Mouse (Mus musculus) midbrain, embryonic 11.5 days (tissue): ENCODE measurements at regions not wholly inside any gene's neighbourhood (a gene's known extent, or its start where the extent isn't known, plus 50 kb on each side); places are given as distances from the start of the nearest gene placed in this dataset.
"Not testable (repeated sequence)": the region's sequence is repeated elsewhere in the genome, so short reads cannot be mapped to it uniquely, and the experiment has no call there.

Experiments used
- ATAC-seq: fragments of 200-750 bp; cut with Nextera tagmentation; 2 replicates; pipeline ENCODE4 v1.8.0; 2017; ENCODE audit warnings: moderate TSS enrichment, moderate library complexity; ENCODE audit not compliant: low FRiP score
- DNase-seq: peaks from one replicate; pipeline ENCODE4 v3.0.0; 2015; ENCODE audit warnings: low spot score; ENCODE audit errors: missing footprints
- H3K27ac ChIP-seq: fragments of 300-500 bp; sonication (generic); 2 replicates; pipeline ENCODE4 v1.5.1; 2014; ENCODE audit warnings: low read depth, low read length
- H3K27me3 ChIP-seq: fragments of 300-500 bp; sonication (generic); 2 replicates; pipeline ENCODE4 v1.6.1; 2014; ENCODE audit warnings: mild to moderate bottlenecking, low read length, moderate library complexity, mixed read lengths; ENCODE audit not compliant: control insufficient read depth, insufficient read depth
- H3K36me3 ChIP-seq: fragments of 300-500 bp; sonication (generic); 2 replicates; pipeline ENCODE4 v1.6.1; 2014; ENCODE audit warnings: mild to moderate bottlenecking, low read length, moderate library complexity, mixed read lengths; ENCODE audit not compliant: control insufficient read depth, insufficient read depth
- H3K4me1 ChIP-seq: fragments of 300-500 bp; sonication (generic); 2 replicates; pipeline ENCODE4 v1.6.1; 2014; ENCODE audit warnings: low read length; ENCODE audit not compliant: control insufficient read depth, insufficient read depth
- H3K4me2 ChIP-seq: fragments of 300-500 bp; sonication (generic); 2 replicates; pipeline ENCODE4 v1.6.1; 2014; ENCODE audit warnings: mild to moderate bottlenecking, moderate library complexity
- H3K4me3 ChIP-seq: fragments of 300-500 bp; sonication (generic); 2 replicates; pipeline ENCODE4 v1.5.1; 2014; ENCODE audit warnings: low read depth, low read length
- H3K9ac ChIP-seq: fragments of 300-500 bp; sonication (generic); 2 replicates; pipeline ENCODE4 v1.6.1; 2014; ENCODE audit warnings: low read length
- H3K9me3 ChIP-seq: fragments of 300-500 bp; sonication (generic); 2 replicates; pipeline ENCODE4 v1.6.1; 2016; ENCODE audit warnings: low read length; ENCODE audit not compliant: control insufficient read depth
- WGBS: fragments of 180-500 bp; shearing (Covaris S2); extraction: QIAGEN DNeasy Blood & Tissue Kit; methylation state at CpG from one replicate; pipeline ENCODE4 v1.1.7; 2014; 5-methylcytosine and 5-hydroxymethylcytosine counted together

DNA sequence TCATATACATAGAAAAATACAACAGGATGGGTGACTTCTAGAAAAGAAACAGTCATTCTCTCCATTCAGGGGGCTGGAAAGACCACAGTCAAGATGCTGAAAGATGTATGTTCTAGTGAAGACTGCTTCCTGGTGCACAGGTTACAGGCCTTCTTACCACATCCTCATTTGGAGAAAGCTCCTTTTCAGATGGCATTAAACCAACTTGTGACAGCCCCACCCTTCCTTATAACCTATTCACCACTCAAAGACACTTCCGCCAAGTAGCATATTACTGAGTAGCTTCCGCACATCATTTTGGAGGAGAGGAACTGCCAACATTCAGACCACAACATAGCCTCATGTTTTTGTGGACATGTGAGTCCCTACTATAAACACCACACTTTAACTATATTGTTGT lies 99.5 kb upstream of the Nabp1 start:
- peaks cover 5% of the 10 kb centered on the region for H3K4me1 ChIP-seq
- H3K4me2 ChIP-seq: no peak overlapping the region
- H3K27me3 ChIP-seq: no peaks in the 10 kb centered on the region
- no peaks in the 10 kb centered on the region for H3K9me3 ChIP-seq
- 99% methylated on average over 2 of the region's 2 CpGs for WGBS
- H3K9ac ChIP-seq: no peak overlapping the region
- DNase-seq: no peak
- no peak for ATAC-seq
- no peak overlapping the region for H3K4me3 ChIP-seq
- no peaks in the 10 kb centered on the region for H3K36me3 ChIP-seq
- no peak overlapping the region for H3K27ac ChIP-seq

- H3K4me2 ChIP-seq: no peak overlapping the region
- no peaks in the 10 kb centered on the region for H3K4me1 ChIP-seq
- DNase-seq (no peak), ATAC-seq (no peak)
- H3K9me3 ChIP-seq: no peaks in the 10 kb centered on the region
- H3K27me3 ChIP-seq: no peaks in the 10 kb centered on the region
- H3K9ac ChIP-seq: no peak overlapping the region
- 86% methylated on average over 8 of the region's 8 CpGs for WGBS
- H3K36me3 ChIP-seq: no peaks in the 10 kb centered on the region
- no peak overlapping the region for H3K27ac ChIP-seq
- H3K4me3 ChIP-seq: no peak overlapping the region
Observed at GRCm38 (mm10) chr1:51572314-51573078, 94.3 kb upstream of the Nabp1 start.

- no peaks in the 10 kb centered on the region for H3K36me3 ChIP-seq
- H3K27me3 ChIP-seq: no peaks in the 10 kb centered on the region
- no peak overlapping the region for H3K4me2 ChIP-seq
- ATAC-seq: no peak
- H3K9ac ChIP-seq: no peak overlapping the region
- H3K27ac ChIP-seq: no peak overlapping the region
- no peak for DNase-seq
- whole genome bisulfite sequencing: 92% methylated on average over 4 of the region's 4 CpGs
- no peaks in the 10 kb centered on the region for H3K4me1 ChIP-seq
- no peak overlapping the region for H3K4me3 ChIP-seq
- H3K9me3 ChIP-seq: no peaks in the 10 kb centered on the region
Observed at GRCm38 (mm10) chr1:51569625-51570024, 91.4 kb upstream of the Nabp1 start.

GRCm38 (mm10) chr1:51566170-51566649 lies 88.0 kb upstream of the Nabp1 start:
- H3K36me3 ChIP-seq: no peaks in the 10 kb centered on the region
- no peaks in the 10 kb centered on the region for H3K9me3 ChIP-seq
- 76% methylated on average over 7 of the region's 7 CpGs for WGBS
- ATAC-seq (no peak), DNase-seq (no peak)
- H3K27ac ChIP-seq: no peak overlapping the region
- H3K27me3 ChIP-seq: no peaks in the 10 kb centered on the region
- H3K4me2 ChIP-seq: no peak overlapping the region
- no peak overlapping the region for H3K4me3 ChIP-seq
- H3K9ac ChIP-seq: no peak overlapping the region
- no peaks in the 10 kb centered on the region for H3K4me1 ChIP-seq

DNA sequence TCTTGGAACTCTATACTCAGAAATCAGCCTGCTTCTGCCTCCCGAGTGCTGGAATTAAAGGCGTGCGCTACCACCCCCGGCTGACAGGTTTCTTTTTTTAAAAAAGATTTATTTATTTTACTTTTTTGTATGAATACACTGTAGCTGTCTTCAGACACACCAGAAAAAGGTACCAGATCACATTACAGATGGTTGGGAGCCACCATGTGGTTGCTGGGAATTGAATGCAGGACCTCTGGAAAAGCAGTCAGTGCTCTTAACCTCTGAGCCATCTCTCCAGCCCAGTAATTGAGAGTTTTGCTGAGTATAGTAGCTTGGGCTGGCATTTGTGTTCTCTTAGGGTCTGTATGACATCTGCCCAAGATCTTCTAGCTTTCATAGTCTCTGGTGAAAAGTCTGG lies 78.4 kb upstream of the Nabp1 start:
- not testable (repeated sequence) for ATAC-seq

DNA sequence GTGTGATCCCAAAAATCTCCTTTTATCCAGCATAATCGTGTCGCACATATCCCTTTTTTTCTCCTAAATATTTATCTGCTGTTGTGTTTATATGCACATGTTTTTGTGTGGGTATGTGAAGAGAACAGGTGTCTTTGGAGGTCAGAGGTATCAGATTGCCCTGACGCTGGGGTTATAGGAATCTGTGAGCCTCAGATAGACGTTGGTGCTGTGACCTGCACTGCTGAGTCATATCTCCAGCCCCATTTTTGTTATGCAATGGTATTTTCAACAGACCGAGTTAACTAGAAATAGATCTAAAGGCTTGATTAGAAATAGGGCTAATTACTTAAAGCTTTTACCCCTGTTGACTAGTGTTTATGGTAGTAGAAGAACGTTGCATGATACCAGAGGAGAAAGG lies 75.5 kb upstream of the Nabp1 start:
- 82% methylated on average over 6 of the region's 6 CpGs for WGBS
- Histone ChIP-seq H3K9ac (no peak overlapping the region), H3K4me2 (no peak overlapping the region), H3K36me3 (no peaks in the 10 kb centered on the region), H3K4me1 (no peaks in the 10 kb centered on the region), H3K4me3 (no peak overlapping the region), H3K27ac (no peak overlapping the region), H3K9me3 (no peaks in the 10 kb centered on the region), H3K27me3 (no peaks in the 10 kb centered on the region)
- no peak for DNase-seq
- no peak for ATAC-seq

More for the DNA sequence above, 78.4 kb upstream of the Nabp1 start:
- not testable (repeated sequence) for H3K36me3 ChIP-seq, DNase-seq, H3K27ac ChIP-seq, H3K4me1 ChIP-seq, H3K4me3 ChIP-seq, H3K9ac ChIP-seq, H3K27me3 ChIP-seq, H3K9me3 ChIP-seq, H3K4me2 ChIP-seq
- WGBS: 96% methylated on average over 4 of the region's 4 CpGs

GRCm38 (mm10) chr1:51551624-51552023 lies 73.4 kb upstream of the Nabp1 start:
- Histone ChIP-seq H3K4me3 (no peak overlapping the region), H3K36me3 (no peaks in the 10 kb centered on the region), H3K27me3 (no peaks in the 10 kb centered on the region), H3K4me2 (no peak overlapping the region), H3K9me3 (no peaks in the 10 kb centered on the region), H3K9ac (no peak overlapping the region), H3K27ac (no peak overlapping the region), H3K4me1 (no peaks in the 10 kb centered on the region)
- WGBS: 69% methylated on average over 5 of the region's 5 CpGs
- peak; percentile 22; the same call in 1 of the 2 replicates for ATAC-seq
- DNase-seq: no peak

DNA sequence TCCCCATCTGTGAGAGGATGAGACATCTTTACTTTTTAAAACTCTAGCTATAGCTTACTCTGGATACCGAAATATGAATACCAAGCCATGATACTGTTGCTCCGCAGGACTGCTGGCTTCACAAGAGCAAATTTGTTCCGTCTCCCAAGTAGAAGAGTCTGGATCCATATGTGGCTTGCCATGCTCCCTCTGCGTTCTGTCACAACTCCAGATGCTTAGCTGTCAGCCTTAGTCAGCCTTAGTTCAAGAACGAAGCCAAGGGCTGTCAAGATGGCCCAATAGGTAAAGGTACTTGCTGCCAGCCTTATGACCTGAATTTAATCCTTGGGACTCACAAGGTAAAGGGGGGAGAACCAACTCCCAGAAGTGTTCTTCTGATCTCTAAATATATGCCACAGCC lies 64.6 kb upstream of the Nabp1 start:
- no peak overlapping the region for H3K27ac ChIP-seq
- no peak for DNase-seq
- no peaks in the 10 kb centered on the region for H3K27me3 ChIP-seq
- no peak overlapping the region for H3K9ac ChIP-seq
- H3K4me2 ChIP-seq: no peak overlapping the region
- H3K9me3 ChIP-seq: no peaks in the 10 kb centered on the region
- no peaks in the 10 kb centered on the region for H3K36me3 ChIP-seq
- H3K4me1 ChIP-seq: peaks cover 2% of the 10 kb centered on the region; the same call in 1 of the 2 replicates
- no peak overlapping the region for H3K4me3 ChIP-seq
- 95% methylated on average over 5 of the region's 5 CpGs for WGBS
- no peak for ATAC-seq

GRCm38 (mm10) chr1:51539634-51540033 lies 61.4 kb upstream of the Nabp1 start:
- Histone ChIP-seq H3K4me3 (no peak overlapping the region), H3K9me3 (no peaks in the 10 kb centered on the region), H3K4me1 (peaks cover 2% of the 10 kb centered on the region; the same call in 1 of the 2 replicates), H3K27me3 (no peaks in the 10 kb centered on the region), H3K27ac (no peak overlapping the region), H3K9ac (no peak overlapping the region), H3K4me2 (no peak overlapping the region), H3K36me3 (no peaks in the 10 kb centered on the region)
- 80% methylated on average over 4 of the region's 4 CpGs for whole genome bisulfite sequencing
- ATAC-seq: no peak
- DNase-seq: no peak
